Mouse (Mus musculus) heart, adult 18-20 months (tissue): ENCODE data around the gene Tcp10b. TPM values are rescaled to one million over a fixed set of nuclear protein-coding genes. Genes with fewer than 3 reads are reported as not detected.
"Not testable (repeated sequence)": the region's sequence is repeated elsewhere in the genome, so short reads cannot be mapped to it uniquely, and the experiment has no call there.

ENCODE experiments used
- DNase-seq, 2 experiments: peaks; one replicate each; pipeline ENCODE4 v3.0.0; 2021 to 2022; ENCODE audit warnings: mixed read lengths in 1 of 2
- long read RNA-seq, 2 experiments: library from polyadenylated mRNA; stranded (forward); transcript quantifications; one replicate each; pipeline ENCODE4 v2.0.0; 2021
- total RNA-seq, 2 experiments: library from RNA; stranded (reverse); gene quantifications; 2 replicates each; pipeline ENCODE4 v1.2.3; 2021

Gene Tcp10b
- total RNA-seq, result not detected
- long read RNA-seq, experiment 1, result 0 reads
- long read RNA-seq, experiment 2, result 0 reads

GRCm38 (mm10) chr17:13060804-13061203 lies at the start of gene Tcp10b:
Gene Tcp10b, plus strand, starts transcription at chr17:13061104.
- DNase-seq, result not testable (repeated sequence)

- no peak for DNase-seq
These were observed 47.6 kb upstream of the Tcp10b start for GRCm38 (mm10) chr17:13013316-13013715.

- DNase-seq, result not testable (repeated sequence)
These were observed 24.2 kb upstream of the Tcp10b start for GRCm38 (mm10) chr17:13036627-13037192.

GRCm38 (mm10) chr17:13043846-13044673 lies 16.8 kb upstream of the Tcp10b start:
- DNase-seq, result peak; percentile 41 to 62

GRCm38 (mm10) chr17:13052124-13052813 lies 8.6 kb upstream of the Tcp10b start, which contains the start of gene Gpr31b:
Gene Gpr31b, minus strand, starts transcription at chr17:13052296.
- peak; percentile 12 to 53 for DNase-seq

- DNase-seq, result not testable (repeated sequence)
These were observed 2.0 kb downstream of the Tcp10b start for GRCm38 (mm10) chr17:13062882-13063281.

- DNase-seq, result not testable (repeated sequence)
These were observed 7.0 kb downstream of the Tcp10b start for GRCm38 (mm10) chr17:13067864-13068385.

- not testable (repeated sequence) for DNase-seq
These were observed 8.3 kb downstream of the Tcp10b start for GRCm38 (mm10) chr17:13069227-13069626.

GRCm38 (mm10) chr17:13091510-13091909 lies 30.6 kb downstream of the Tcp10b start:
- DNase-seq, result not testable (repeated sequence)

- DNase-seq, result not testable (repeated sequence)
These were observed 31.3 kb downstream of the Tcp10b start for GRCm38 (mm10) chr17:13092100-13092764.

GRCm38 (mm10) chr17:13092960-13093359 lies 32.1 kb downstream of the Tcp10b start:
- not testable (repeated sequence) for DNase-seq

- DNase-seq, result peak; percentile 68 to 72
These were observed 45.7 kb downstream of the Tcp10b start for GRCm38 (mm10) chr17:13106563-13106962.

- DNase-seq, result not testable (repeated sequence)
These were observed 51.8 kb downstream of the Tcp10b start for GRCm38 (mm10) chr17:13112504-13113291.

GRCm38 (mm10) chr17:13123308-13124038 lies 62.6 kb downstream of the Tcp10b start:
- not testable (repeated sequence) for DNase-seq

- DNase-seq, result not testable (repeated sequence)
These were observed 63.3 kb downstream of the Tcp10b start for GRCm38 (mm10) chr17:13124241-13124640.

GRCm38 (mm10) chr17:13129324-13129723 lies 68.4 kb downstream of the Tcp10b start:
- not testable (repeated sequence) for DNase-seq

GRCm38 (mm10) chr17:13129737-13130465 lies 69.0 kb downstream of the Tcp10b start:
- DNase-seq, result not testable (repeated sequence)

- not testable (repeated sequence) for DNase-seq
These were observed 70.8 kb downstream of the Tcp10b start, which contains the start of gene Unc93a for GRCm38 (mm10) chr17:13131710-13132109. Gene Unc93a, minus strand, starts transcription at chr17:13131810.
